Mouse (Mus musculus) ZHBTc4 (cell line): ENCODE measurements at regions not wholly inside any gene's neighbourhood (a gene's known extent, or its start where the extent isn't known, plus 50 kb on each side); places are given as distances from the start of the nearest gene placed in this dataset.

Experiments used
- DNase-seq: peaks from one replicate; pipeline ENCODE4 v3.0.0-alpha.2; 2011; ENCODE audit warnings: low read depth, low spot score

GRCm38 (mm10) chr7:71289702-71290101 is 61.6 kb downstream of the Gm10295 start:
- DNase-seq = no peak

- no peak for DNase-seq
Measured at GRCm38 (mm10) chr7:71289266-71289665, 62.0 kb downstream of the Gm10295 start.

- no peak for DNase-seq
Measured at GRCm38 (mm10) chr7:71287441-71287840, 63.8 kb downstream of the Gm10295 start.

- no peak for DNase-seq
Measured at GRCm38 (mm10) chr7:71284246-71284645, 67.0 kb downstream of the Gm10295 start.

- DNase-seq = no peak
Measured at GRCm38 (mm10) chr7:71283419-71283818, 67.9 kb downstream of the Gm10295 start.

GRCm38 (mm10) chr7:71266101-71266500 is 85.2 kb downstream of the Gm10295 start:
- DNase-seq = no peak

GRCm38 (mm10) chr7:71264115-71264514 is 87.2 kb downstream of the Gm10295 start:
- DNase-seq = no peak

- no peak for DNase-seq
Measured at GRCm38 (mm10) chr7:71249669-71250068, 101.6 kb downstream of the Gm10295 start.

- DNase-seq = no peak
Measured at GRCm38 (mm10) chr7:71249216-71249615, 102.1 kb downstream of the Gm10295 start.

- no peak for DNase-seq
Measured at GRCm38 (mm10) chr7:71247922-71248321, 103.4 kb downstream of the Gm10295 start.

GRCm38 (mm10) chr7:71242379-71242911 is 108.8 kb downstream of the Gm10295 start:
- DNase-seq = no peak

GRCm38 (mm10) chr7:71239207-71239606 is 112.1 kb downstream of the Gm10295 start:
- DNase-seq = no peak

- DNase-seq = no peak
Measured at GRCm38 (mm10) chr7:71236334-71236733, 115.0 kb downstream of the Gm10295 start.

GRCm38 (mm10) chr7:71234176-71234769 is 117.0 kb downstream of the Gm10295 start:
- DNase-seq = no peak

GRCm38 (mm10) chr7:71232821-71233815 is 118.2 kb downstream of the Gm10295 start:
- DNase-seq = no peak

- DNase-seq = no peak
Measured at GRCm38 (mm10) chr7:71230901-71231477, 120.3 kb downstream of the Gm10295 start.

- DNase-seq = no peak
Measured at GRCm38 (mm10) chr7:71229183-71229582, 122.1 kb downstream of the Gm10295 start.

- no peak for DNase-seq
Measured at GRCm38 (mm10) chr7:71224320-71224865, 126.9 kb downstream of the Gm10295 start.

- DNase-seq = no peak
Measured at GRCm38 (mm10) chr7:71223513-71224319, 127.6 kb downstream of the Gm10295 start.

- DNase-seq = no peak
Measured at GRCm38 (mm10) chr7:71217344-71217743, 133.9 kb downstream of the Gm10295 start.

GRCm38 (mm10) chr7:71216808-71217207 is 134.5 kb downstream of the Gm10295 start:
- DNase-seq = no peak
